Mouse (Mus musculus) B cell, adult 2 months (primary cell): ENCODE measurements at regions not wholly inside any gene's neighbourhood (a gene's known extent, or its start where the extent isn't known, plus 50 kb on each side); places are given as distances from the start of the nearest gene placed in this dataset.
A peak's percentile ranks its signal among the peaks of the same experiment; 100 is the strongest.
"Not testable (repeated sequence)": the region's sequence is repeated elsewhere in the genome, so short reads cannot be mapped to it uniquely, and the experiment has no call there.

ENCODE experiments used
- DNase-seq, 2 experiments: peaks; one replicate each; pipeline ENCODE4 v3.0.0; 2022

DNA sequence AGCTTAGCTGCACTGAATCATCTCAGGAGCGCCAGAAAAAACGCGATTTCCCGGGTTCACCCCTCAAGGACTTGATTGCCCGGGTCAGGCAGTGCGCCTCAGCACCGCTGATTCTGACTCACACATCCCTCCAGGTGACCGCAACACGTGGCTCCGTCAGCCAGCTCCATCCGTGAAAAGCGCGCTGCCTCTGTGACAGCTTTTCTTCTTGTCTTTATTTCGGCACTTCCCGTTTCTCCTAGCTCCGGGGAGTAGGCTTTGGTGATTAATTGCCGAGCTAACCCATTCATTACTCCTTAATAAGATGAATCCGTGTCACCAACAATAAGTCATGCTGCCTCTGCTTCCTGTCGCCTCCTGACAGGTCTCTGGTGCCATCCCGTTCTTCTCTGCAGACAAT is 108.6 kb downstream of the Katnal1 start:
- peak; percentile 73 to 79 for DNase-seq

DNA sequence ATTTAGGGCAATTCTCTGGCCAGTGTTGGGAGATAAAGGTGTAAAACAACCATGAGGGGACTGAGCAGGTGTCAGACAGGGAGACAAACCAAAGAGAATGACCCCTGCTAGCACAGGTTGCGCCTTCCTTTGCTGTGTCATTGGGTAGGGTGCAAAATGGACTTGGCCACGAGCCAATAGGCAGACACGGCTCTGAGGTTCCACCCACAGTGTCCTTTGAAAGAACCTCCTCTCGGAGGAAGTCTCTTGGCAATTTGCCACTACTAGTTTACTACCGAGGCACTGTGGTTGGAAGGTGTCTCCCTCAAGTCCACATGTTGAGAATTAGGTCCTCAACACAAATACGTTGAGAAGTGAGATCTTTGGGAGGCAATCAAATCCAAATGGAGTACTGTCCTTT is 109.7 kb downstream of the Katnal1 start:
- DNase-seq = peak; percentile 39 to 42

DNA sequence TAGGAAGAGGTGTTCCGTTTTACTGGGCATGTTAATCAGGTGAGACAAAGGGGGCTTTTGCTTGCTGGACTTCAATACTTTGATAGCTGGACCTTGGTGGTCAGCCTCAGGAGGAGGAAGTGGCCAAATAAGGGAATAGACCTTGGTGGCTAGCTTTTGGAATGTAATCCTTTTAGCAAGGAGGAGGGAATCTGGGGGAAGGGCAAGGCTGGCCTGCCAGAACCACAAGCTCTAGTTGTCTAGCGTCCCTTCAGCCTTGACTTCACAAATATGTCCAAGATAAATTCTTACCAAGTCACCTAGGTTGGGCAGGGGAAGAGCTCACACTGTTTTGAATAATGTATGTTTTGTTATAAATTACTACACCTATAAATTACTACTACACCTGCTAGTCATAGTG is 110.4 kb downstream of the Katnal1 start:
- no peak for DNase-seq

DNA sequence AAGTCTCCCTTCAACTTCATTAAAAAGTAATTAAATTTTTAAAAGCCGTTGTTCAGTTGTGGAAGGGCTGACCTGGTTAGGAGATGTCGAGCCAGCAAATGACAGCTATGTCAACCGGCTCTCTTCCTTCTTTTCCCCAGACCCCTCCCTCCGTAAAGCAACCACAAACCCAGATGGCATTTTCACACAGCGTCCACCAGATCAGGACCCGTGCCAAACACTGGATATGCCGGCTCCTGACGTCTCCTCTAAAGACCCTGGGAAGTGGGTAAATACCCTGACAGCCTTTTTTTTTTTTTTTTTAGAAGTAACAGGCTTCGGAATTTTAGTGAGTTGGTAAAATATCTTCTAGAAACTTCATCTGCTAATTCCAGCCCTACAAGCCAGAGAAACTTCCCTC is 116.3 kb downstream of the Katnal1 start:
- DNase-seq = no peak

DNA sequence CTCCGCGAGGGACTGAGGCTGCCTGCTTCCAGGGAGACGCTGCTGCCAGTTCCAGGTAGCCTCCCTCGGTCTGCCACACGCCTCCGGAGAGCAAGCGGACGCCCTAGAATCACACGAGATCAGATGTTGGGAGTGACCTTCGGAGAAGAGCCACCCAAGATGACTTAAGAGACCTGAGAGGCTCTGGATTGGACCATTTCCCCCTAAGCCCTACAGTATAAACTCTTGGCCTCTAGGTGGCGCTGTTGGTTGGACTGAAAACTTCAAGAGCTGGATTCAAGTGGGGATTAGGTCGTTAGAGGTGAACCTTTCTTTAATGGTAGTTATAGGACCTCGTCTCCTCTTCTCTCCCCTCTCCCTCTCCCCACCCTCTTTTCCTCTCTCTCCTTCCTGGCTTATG is 117.1 kb downstream of the Katnal1 start:
- peak; percentile 86 for DNase-seq

DNA sequence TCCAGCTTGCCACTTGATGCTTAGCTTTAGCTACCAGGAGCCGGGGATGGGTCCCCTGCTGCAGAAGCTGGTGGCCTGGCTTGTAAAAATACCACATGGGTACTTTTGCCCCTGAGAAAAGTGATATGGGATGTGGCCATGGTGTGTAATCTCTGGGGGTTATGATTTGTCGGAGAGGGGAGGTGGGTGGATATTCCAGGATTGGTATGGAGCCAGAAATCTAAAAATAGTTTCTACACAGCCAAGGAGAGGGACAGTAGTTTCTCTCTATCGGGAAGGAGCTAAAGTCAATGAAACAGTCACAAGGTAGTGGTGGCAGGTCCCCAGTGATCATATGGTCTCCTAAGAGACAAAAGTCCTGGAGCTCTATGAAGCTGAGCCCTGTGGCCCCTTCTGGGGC is 119.6 kb downstream of the Katnal1 start:
- DNase-seq = no peak

DNA sequence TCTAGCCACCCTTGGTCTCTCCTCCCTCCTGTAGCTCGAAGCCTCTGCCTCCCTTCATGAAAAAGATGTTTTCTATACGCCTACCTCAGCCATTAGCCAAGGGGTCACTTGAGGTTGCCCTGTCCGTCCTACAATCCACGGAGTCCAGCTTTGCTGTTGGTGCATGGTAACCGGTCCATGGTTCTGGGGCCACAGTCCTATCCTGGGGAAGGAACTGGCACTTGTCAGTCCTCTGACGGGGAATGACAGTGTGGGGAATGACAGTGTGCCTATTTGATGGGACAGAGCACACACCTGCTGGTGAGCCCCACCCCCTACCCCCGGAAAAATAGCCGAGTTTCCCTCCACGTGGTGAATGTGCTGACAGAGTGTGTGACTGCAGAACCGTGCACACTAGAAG is 120.1 kb downstream of the Katnal1 start:
- DNase-seq = no peak

DNA sequence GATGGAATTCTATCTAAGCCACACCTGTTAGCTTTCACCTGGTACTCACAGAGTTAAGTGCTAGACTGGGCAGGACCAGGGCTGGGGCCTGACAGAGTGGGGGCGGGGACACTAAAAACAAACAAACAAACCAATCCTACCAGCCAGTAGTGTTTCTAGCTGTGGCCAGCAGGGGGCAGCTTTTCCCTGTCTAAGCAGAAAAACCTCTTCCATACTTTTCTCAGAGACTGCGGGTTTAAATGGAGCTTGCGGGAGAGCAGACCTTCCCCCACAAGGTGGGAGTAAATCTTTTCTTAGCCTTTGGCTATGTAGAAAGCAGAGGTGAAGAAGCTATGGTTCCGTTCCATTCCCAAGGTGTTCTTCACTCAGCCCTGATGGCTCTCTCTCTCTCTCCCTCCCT is 120.7 kb downstream of the Katnal1 start:
- DNase-seq = peak; percentile 69 to 73

DNA sequence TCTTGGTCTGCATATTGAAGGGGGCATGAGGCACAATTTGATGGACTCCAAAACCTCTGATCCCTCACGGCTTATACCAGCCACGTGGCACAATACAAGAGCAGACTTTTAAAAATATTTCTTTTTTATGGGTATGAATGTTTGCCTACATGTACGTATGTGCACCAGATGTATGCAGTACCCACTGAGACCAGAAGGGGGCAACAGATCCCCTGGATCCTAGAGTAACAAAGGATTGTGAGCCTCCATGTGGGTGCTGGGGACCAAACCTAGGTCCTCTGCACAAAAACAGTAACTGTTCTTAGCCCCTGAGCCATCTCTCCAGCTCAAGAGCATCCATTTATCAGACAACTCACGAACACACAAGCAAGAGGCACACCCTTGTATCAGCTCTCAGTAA is 121.5 kb downstream of the Katnal1 start:
- DNase-seq = peak in 1 of 2 experiments; percentile 28

DNA sequence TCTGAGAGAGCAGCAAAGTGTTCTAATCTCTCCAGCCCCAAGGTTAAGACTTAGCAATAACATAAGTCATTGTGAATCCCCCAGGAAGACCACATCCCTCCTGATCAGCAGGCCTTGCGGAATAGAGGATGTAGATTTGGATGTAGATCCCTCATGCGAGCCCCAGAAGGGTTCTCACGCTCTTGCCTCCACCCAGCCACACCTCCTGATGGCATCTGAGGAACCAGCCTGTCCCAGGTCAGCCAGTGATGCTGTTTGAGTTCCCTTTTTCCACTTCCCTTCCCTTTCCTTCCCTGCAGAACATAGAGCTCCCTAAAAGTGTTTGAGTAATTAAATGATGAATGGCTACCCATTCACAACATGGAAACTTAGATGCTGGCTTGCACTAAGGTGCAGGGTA is 124.1 kb downstream of the Katnal1 start:
- DNase-seq = no peak

DNA sequence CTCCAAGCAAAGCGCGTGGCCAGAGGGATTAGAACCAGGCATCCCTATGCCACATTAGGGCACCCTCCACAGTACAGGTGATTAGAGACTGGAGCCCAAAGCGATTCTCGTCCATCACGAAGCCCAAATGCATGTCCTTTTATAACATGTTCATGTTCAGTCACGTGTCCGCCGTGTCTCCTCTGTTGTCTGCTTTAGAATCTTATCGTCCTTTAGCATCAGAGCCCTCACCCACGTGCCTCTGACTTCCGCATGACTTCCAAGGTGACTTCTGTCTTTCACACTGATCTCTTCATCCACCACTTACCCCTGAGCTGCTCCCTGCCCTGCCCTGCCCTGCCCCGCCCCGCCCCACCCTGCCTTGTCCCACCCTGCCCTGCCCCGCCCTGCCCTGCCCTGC is 125.3 kb downstream of the Katnal1 start:
- no peak for DNase-seq

DNA sequence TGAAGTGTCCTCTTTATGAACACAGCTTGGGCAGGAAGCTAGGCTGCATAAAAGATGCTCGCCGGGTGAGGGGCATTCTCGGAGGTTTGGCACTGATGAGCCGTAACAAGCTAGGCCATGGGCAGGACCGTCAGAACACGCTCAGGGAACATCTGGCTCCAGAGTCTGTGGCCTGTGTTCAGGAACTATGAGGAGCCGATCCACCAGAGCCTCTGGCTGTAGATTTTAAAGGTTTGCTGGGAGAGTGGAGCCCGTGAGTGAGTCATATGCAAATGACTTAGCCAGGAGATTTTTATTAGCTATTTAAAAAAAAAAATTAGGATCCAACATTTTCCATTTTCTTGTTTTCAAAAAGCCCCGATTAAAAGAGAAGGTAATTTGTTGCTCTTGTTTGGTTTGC is 126.4 kb downstream of the Katnal1 start:
- DNase-seq = no peak

DNA sequence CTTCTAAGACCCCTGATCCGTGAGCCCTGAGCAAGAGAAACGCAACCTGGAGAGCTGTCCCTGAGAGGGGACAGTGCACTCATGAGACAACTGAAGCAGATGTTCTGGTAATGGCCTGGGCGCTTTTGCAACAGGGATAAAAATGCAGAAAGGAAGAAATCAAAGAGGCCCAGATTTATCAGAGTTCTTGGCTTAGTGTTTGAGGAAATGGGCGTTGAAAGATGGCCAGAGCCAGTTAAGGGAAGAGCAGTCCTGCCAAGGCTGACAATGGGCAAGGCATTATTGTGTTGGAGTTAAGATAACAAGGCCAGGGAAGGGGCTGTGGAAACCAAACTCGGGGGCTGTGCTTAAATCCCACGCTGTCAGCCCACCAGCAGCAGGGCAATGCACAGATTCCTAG is 130.6 kb downstream of the Katnal1 start:
- no peak for DNase-seq

DNA sequence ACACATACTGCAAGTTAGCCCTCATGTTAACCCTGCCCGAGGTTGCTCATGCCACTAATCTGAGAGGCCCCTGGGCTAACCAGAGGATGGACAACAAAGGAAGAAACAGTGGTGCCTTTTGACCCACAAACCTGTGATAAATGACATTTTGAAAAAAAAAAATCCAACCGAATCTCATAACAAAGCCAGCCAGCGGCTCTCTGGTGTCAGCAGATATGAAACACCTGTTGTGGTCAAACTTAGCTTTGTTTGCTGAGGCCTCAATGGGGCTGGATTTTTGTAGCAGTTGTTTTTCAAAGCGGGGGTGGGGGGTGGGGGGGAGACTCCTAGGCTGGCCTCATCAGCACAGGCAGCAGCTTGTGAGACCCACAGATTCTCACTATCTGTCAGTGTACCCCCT is 133.0 kb downstream of the Katnal1 start:
- no peak for DNase-seq

DNA sequence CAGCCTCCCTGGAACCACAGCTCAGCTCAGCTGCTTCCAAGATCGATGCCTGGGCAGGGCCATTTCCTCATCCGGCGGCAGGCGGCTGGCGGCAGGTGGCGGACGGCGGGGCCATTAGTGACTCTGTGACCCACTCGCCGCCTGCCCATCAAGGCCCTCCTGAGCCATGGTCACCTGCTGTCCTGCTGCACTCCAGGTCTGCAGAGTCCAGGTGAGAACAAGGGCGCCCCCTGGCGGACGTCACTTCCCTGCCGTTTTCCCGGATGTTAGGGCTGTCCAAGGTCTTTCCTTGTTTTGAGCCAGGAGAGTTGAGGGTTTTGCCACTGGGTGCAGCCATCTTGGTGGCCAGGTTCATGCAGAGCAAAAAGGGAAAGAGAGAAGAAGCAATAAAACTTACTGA is 134.7 kb downstream of the Katnal1 start:
- DNase-seq = peak; percentile 80

DNA sequence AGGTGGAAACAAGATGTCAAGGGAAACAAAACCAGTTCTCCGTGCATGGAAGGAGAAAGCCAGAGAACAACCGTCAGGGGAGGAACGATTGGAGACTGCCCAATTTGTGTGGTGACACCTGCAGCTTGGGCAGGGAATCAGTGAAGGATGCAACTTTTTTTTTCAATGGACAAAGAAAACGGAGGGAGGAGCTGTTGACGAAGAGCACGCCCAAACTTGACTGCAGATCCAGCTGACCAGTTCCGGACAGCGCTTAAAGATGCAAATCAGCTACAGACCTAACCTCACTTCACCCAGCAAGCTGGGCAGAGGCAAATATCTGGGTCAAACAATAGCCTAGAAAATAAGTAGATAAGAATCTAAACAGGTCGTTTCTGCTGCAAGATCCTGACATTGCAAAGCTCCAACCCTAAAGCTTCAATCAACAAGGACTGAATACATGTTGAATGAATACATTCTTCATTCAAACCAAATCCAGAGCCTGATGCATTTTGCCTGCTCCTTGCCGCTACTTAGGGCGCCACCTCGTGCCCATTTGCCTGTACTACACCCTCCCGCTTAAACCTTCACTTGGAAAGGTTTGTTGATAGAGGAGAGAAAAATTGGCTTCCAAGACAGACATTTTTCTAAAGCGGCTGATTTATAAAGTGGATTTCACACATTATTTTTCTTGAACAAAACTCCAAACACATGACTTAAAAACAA is 136.2 kb downstream of the Katnal1 start:
- peak; percentile 91 to 92 for DNase-seq

DNA sequence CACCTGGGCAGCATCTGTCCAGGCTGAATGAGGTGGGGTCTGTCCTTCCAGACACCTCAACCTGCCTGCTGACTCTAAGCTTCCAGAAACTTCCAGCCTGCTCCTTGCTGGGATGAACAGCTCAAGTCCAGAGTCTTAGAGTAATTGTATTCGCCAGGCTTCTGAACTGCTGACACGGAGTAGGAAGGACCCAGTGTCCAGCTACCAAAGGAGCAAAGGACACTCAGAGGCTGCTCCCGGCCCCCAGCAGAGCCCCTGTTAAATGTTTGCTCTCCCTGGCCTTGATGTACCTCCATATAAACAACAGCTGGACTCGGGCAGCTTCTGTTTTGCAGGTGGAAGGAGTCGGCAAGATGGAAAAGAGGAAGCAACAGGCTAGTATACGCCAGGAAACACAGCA is 137.5 kb downstream of the Katnal1 start:
- DNase-seq = no peak

DNA sequence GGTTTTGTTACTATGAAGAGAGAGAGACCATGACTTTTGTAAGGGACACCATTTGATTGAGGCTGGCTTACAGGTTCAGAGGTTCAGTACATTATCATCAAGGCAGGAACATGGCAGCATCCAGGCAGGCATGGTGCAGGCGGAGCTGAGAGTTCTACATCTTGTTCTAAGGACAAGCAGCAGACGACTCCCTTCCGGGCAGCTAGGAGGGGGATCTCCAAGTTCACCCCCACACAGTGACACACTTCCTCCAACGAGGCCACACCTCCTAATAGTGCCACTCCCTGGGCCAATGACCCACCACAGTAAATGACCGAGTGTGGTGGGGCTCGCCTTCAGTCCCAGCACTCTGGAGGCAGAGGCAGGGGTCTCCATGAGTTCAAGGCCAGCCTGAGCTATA is 138.8 kb downstream of the Katnal1 start:
- peak; percentile 28 to 36 for DNase-seq

DNA sequence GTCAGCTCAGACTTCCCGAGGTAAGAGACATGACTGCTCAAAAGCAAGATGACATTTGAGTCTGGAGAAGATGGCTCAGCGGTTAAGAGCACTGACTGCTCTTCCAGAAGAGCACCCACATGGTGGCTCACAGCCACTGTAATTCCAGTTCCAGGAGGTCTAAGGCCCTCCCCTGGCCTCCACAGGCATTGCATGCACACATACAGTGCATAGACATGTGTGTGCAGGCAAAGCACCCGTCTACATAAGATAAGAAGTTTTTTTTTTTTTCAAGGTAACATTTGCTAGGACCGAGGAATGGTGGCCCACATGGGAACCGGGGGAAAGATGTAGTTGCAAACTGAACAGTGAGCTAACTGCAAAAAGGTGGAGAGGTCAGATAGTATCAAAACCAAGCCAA is 139.3 kb downstream of the Katnal1 start:
- no peak for DNase-seq

DNA sequence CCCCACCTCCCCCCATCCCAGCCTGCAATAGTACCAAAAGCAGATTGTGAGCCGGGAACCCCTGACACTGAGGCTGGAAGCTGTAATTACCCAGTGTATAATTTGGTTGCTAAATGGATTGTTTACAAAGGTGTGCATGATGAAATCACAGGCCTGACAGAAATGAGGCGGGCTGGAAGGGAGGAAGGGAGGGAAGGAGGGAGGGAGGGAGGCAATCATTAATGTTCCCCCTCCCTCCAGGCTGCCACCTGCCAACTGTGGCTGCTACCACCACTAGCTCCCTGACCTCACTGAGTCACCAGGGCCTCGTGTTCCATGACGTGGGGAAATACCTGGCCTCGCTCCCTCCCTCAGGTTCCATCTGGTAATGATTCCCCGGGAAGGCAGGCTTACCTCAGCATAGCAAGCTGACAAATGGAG is 140.0 kb downstream of the Katnal1 start:
- DNase-seq = no peak

DNA sequence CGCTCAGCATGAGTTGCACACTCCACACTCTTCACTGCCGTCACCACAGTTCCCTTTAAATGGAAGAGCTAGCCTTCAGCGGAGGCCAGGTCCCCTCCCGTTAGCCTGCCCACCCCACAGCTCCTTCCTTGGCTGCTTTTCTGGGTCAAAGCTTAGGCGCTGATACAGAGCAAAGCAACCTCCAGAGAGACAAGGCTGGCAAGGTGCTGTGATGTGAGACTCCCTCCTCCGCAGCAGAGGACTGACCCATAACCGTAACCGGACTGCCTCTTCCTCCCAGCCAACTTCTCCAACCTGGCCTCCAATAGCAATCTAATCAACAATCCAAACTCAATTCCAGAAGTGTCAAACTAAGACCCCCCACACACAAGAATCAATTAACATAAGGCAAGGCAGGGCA is 140.4 kb downstream of the Katnal1 start:
- no peak for DNase-seq

DNA sequence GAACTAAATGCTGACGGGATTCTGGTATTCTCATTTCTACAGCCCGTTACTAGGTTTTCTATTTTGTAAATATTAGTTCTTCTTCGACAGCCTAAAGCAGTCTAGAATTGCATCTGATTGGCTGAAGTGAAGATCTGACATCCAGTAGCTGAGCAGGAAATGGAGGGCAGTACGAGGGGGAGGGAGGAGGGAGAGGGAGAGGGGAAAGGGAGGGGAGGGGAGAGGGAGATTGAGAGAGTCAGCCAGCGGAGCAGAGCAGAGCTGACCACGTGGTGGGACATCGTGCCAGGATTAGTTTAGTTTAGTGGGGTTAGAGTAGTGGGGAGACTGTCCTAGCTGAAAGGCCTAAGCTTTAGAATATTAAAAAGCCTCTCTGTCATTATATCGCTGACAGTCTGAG is 141.8 kb downstream of the Katnal1 start:
- DNase-seq = no peak

DNA sequence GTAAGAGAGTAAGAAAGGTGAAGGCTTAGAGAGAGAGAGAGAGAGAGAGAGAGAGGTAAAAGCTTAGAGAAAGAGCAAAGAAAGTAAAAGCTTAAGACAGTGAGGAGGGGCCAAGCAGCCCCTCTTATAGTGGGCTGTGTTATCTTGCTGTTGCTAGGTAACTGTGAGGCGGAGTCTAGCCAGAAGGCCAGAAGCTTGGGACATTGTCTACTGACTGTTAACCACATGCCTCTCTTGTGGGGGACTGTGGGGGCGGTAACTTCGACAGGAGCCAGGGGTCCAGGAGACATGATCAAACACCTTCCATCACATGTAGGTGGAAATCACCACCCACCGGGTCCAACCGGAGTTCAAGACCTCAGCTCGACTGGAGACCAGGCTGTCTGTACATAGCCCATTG is 148.0 kb downstream of the Katnal1 start:
- DNase-seq = not testable (repeated sequence)

DNA sequence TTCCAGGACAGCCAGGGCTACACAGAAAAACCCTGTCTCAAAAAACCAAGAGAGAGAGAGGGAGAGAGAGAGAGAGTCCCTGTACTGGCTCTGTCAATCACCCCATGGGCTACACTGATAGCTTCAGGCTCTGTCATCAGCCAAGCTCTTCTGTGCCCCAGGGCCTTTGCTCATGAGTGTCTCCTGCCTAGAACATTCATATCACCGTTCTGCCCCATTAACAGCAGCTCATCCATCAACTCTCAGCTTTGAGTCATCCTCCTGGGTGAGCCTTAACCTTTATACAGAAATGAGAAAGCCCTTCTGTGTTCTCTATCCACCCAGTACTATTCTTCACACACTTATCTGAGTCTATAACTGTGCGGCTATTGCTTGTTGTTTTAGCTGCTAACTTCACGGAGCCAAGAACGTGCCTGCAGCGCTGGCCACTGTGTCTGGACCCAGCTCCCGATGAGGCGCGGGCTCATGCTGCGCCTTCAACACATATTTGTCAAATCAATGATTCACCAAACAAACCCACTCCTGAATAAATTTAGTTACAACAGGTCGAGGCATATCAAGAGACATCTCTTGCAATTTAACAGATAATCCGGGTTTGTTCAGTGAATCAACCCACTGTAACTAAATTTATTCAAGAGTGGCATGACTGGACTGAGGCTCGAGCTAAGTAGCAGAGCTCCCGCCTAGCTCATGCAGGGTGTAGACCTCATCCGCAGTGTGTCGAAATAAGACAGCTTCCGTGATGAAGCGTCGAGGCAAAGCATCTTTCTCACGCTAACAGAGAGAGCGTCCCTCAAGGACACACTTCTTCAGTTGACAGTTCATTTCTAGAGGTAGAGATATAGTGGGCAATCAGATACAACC is 152.1 kb downstream of the Katnal1 start:
- DNase-seq = no peak

DNA sequence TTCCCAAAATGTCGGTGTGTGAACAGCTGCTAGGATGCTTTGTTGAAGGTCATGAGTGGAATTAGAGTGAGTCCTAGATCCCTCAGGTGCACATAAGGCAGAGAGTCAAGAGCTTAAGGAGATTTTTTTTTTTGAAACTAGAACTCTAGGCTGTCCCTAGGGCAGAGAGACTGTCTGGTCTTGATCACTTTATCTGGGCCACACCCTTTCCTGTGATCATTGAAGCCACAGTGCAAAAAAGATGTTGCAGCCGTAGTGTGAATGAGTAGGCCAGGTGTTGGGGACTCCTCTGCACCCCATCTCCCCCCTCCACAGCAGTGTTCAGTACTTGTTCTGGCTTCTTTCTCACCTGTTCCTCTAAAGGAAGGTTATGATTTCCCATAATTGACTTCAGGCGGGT is 153.9 kb downstream of the Katnal1 start:
- no peak for DNase-seq
